ENCODE assay signal across 8 mouse cellular contexts in the genomic region with DNA sequence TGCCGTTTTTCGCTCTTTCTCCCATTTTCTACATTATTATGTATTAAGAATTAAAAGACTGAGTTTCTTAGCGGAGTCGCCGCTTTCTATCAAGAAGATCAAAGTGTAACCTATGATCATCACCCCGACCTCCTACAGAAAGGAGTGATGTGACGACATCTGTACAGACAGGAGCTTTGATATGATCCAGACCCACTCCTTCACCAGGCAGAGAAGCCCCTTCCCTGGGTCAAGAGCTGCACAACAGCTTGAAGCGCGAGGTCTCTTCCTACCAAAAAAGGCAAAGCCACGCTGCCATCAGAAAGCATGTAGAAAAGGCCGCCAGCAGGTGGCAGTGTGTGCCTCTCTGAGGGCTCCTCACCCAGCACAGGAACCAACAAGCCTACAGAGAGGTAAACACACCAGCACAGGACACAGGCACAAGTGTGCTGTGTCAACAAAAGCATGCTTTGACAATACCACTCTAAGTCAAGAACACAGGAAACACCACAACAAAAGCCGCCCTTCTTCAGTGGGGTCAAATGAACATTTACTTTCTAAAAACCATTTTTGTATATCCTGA. TPM values are rescaled to one million over a fixed set of nuclear protein-coding genes. Genes with fewer than 3 reads are reported as not detected.
A peak's percentile ranks its signal among the peaks of the same experiment; 100 is the strongest.
DNase-seq lines count a peak whose midpoint lies in the region; ATAC-seq and TF ChIP-seq lines count a peak whose summit lies in the region.

No protein-coding gene starts in this region.

- H3K36me3 ChIP-seq in MEL (ENCODE audit: control insufficient read depth in 1 of 2, insufficient read depth in 2 of 2, low read length in 2 of 2): peaks cover 0 to 9% of the 10 kb centered on the region in 2 experiments; a peak in 2 of 4 replicates
- no peaks in the 10 kb centered on the region for H3K36me3 ChIP-seq in lung, embryonic 15.5 days
- H3K36me3 ChIP-seq in thymus, adult 2 months (ENCODE audit: control insufficient read depth, insufficient read depth, low read length): no peaks in the 10 kb centered on the region

- no peaks in the 10 kb centered on the region for H3K27me3 ChIP-seq in MEL (ENCODE audit: control insufficient read depth in 1 of 2, insufficient read depth in 2 of 2, low read length in 2 of 2)
- H3K27me3 ChIP-seq in cerebellum, adult 2 months (ENCODE audit: control insufficient read depth, insufficient read depth, low read length): no peaks in the 10 kb centered on the region
- no peaks in the 10 kb centered on the region for H3K27me3 ChIP-seq in lung, embryonic 15.5 days
- no peaks in the 10 kb centered on the region for H3K27me3 ChIP-seq in thymus, adult 2 months (ENCODE audit: control insufficient read depth, insufficient read depth, low read length)

- TF ChIP-seq CTCF in MEL (IDR thresholded peaks at IDR 0.05 in 2 of 3, conservative IDR thresholded peaks at IDR 0.05 in 1 of 3; ENCODE audit: control insufficient read depth in 1 of 3, insufficient read depth in 1 of 3, low read depth in 2 of 3, low read length in 3 of 3, poor library complexity in 1 of 3, severe bottlenecking in 1 of 3): peak; percentile 58 to 83 (median 75)
- TF ChIP-seq CTCF in cerebellum, adult 2 months (IDR thresholded peaks at IDR 0.05; ENCODE audit: borderline replicate concordance, insufficient read depth, low read depth, low read length): peak; percentile 91
- TF ChIP-seq CTCF in thymus, adult 2 months (IDR thresholded peaks at IDR 0.05; ENCODE audit: borderline replicate concordance, control insufficient read depth, extremely low read depth, insufficient read depth, low read length, poor library complexity): peak; percentile 91

- peak; percentile 88 for TF ChIP-seq RAD21 in MEL (IDR thresholded peaks at IDR 0.05; ENCODE audit: low read depth, low read length)

- no peak overlapping the region for H3K27ac ChIP-seq in MEL (ENCODE audit: control insufficient read depth, low read depth, low read length)
- H3K27ac ChIP-seq in cerebellum, adult 2 months (ENCODE audit: insufficient read depth, low read length): no peak overlapping the region
- no peak overlapping the region for H3K27ac ChIP-seq in lung, embryonic 15.5 days
- H3K27ac ChIP-seq in thymus, adult 2 months (ENCODE audit: control insufficient read depth, insufficient read depth, low read length): no peak overlapping the region

- no peak overlapping the region; the same call in 1 of the 2 replicates for H3K4me2 ChIP-seq in lung, embryonic 15.5 days

- no peak for TF ChIP-seq POLR2A in MEL (IDR thresholded peaks at IDR 0.05; ENCODE audit: control insufficient read depth in 1 of 2, insufficient read depth in 1 of 2, low read depth in 1 of 2, low read length in 2 of 2, poor library complexity in 1 of 2)
- no peak for TF ChIP-seq POLR2A in cerebellum, adult 2 months (IDR thresholded peaks at IDR 0.05; ENCODE audit: borderline replicate concordance, insufficient read depth, low read length)
- TF ChIP-seq POLR2A in thymus, adult 2 months (IDR thresholded peaks at IDR 0.05; ENCODE audit: control insufficient read depth, extremely low read depth, insufficient read depth, low read length, poor library complexity): no peak

- 43% methylated on average over 12 of the region's 12 CpGs for WGBS in cerebellum, adult 2 months
- WGBS in lung, embryonic 15.5 days: 31% methylated on average over 12 of the region's 12 CpGs
- WGBS in thymus, adult 2 months: 46% methylated on average over 12 of the region's 12 CpGs

- peak; percentile 95 for ATAC-seq in frontal cortex, adult (ENCODE audit: low TSS enrichment)
- peak; percentile 68 to 70; a peak in 3 of 4 replicates for ATAC-seq in hematopoietic stem cell, adult 5-6 weeks (replicated peaks in 1 of 2; ENCODE audit: insufficient read depth in 1 of 2, low FRiP score in 2 of 2, low TSS enrichment in 1 of 2, low read depth in 1 of 2, poor library complexity in 2 of 2, severe bottlenecking in 2 of 2)
- peak; percentile 60; the same call in 1 of the 2 replicates for ATAC-seq in lung, embryonic 15.5 days (ENCODE audit: borderline replicate concordance, extremely low read depth, low FRiP score, low TSS enrichment)

- H3K9me3 ChIP-seq in MEL (replicated peaks; ENCODE audit: insufficient read depth, low read length): no peaks in the 10 kb centered on the region
- no peaks in the 10 kb centered on the region for H3K9me3 ChIP-seq in lung, embryonic 15.5 days

- H3K79me2 ChIP-seq in MEL (ENCODE audit: control insufficient read depth, insufficient read depth, low read length, poor library complexity): no peaks in the 10 kb centered on the region

- H3K9ac ChIP-seq in MEL (ENCODE audit: control insufficient read depth, low read depth, low read length, poor library complexity, severe bottlenecking): no peak overlapping the region
- H3K9ac ChIP-seq in lung, embryonic 15.5 days: no peak overlapping the region

- peak; percentile 90 for DNase-seq in MEL (ENCODE audit: low read depth, low spot score)
- peak; percentile 74 to 82 for DNase-seq in cerebellum, adult 2 months
- DNase-seq in layer of hippocampus, adult 8-10 months (ENCODE audit: low spot score in 2 of 2): peak; percentile 66 to 91
- DNase-seq in ovary, adult 18-20 months (ENCODE audit: low spot score): peak; percentile 63
- peak; percentile 83 for DNase-seq in thymus, adult 2 months

- no peak overlapping the region for H3K4me3 ChIP-seq in MEL (ENCODE audit: control insufficient read depth in 1 of 2, insufficient read depth in 1 of 2, low read depth in 2 of 2, low read length in 2 of 2)
- H3K4me3 ChIP-seq in cerebellum, adult 2 months (replicated peaks; ENCODE audit: insufficient read depth, low read depth, low read length): no peak overlapping the region
- no peak overlapping the region for H3K4me3 ChIP-seq in lung, embryonic 15.5 days
- no peak overlapping the region for H3K4me3 ChIP-seq in thymus, adult 2 months (ENCODE audit: control insufficient read depth, insufficient read depth, low read length)

- no peak for TF ChIP-seq EP300 in MEL (IDR thresholded peaks at IDR 0.05; ENCODE audit: low read depth in 1 of 2, low read length in 2 of 2)

- peaks cover 1 to 19% of the 10 kb centered on the region in 2 experiments; a peak in 3 of 4 replicates for H3K4me1 ChIP-seq in MEL (ENCODE audit: control insufficient read depth in 1 of 2, insufficient read depth in 2 of 2, low read length in 2 of 2)
- no peaks in the 10 kb centered on the region; the same call in 1 of the 2 replicates for H3K4me1 ChIP-seq in cerebellum, adult 2 months (ENCODE audit: control insufficient read depth, insufficient read depth, low read length)
- H3K4me1 ChIP-seq in lung, embryonic 15.5 days: peaks cover 42% of the 10 kb centered on the region
- peaks cover 10% of the 10 kb centered on the region; the same call in 1 of the 2 replicates for H3K4me1 ChIP-seq in thymus, adult 2 months (replicated peaks; ENCODE audit: control insufficient read depth, insufficient read depth, low read length)

TF ChIP-seq in MEL, 35 proteins besides CTCF, POLR2A, EP300 and RAD21:
- no peak for TF ChIP-seq ZKSCAN1 (IDR thresholded peaks at IDR 0.05; ENCODE audit: low read depth, low read length)
- TF ChIP-seq TBP (IDR thresholded peaks at IDR 0.05; ENCODE audit: low read depth, low read length): no peak
- peak; percentile 88 for TF ChIP-seq ZC3H11A (IDR thresholded peaks at IDR 0.05; ENCODE audit: low read depth, low read length)
- TF ChIP-seq MXI1 (IDR thresholded peaks at IDR 0.05; ENCODE audit: low read depth, low read length): peak; percentile 73; the same call in 1 of the 2 replicates
- peak; percentile 90 for TF ChIP-seq SMC3 (IDR thresholded peaks at IDR 0.05; ENCODE audit: low read depth, low read length)
- TF ChIP-seq MYC (IDR thresholded peaks at IDR 0.05; ENCODE audit: low read depth, low read length): peak; percentile 67; the same call in 1 of the 2 replicates
- TF ChIP-seq MAX (IDR thresholded peaks at IDR 0.05; ENCODE audit: low read length): peak; percentile 51
- peak; percentile 70 for TF ChIP-seq SIN3A (IDR thresholded peaks at IDR 0.05; ENCODE audit: low read length)

RNA-seq across cellular contexts. Expression of a gene that starts 39.3 kb away (rescaled TPM):
- 0.03 and 0.12 TPM in 2 replicates for total RNA-seq in MEL (2012; rRNA removed)
- not detected for polyA plus RNA-seq in MEL (2012; ENCODE audit: insufficient read depth in 1 of 2, insufficient read length in 2 of 2, low read depth in 1 of 2, low replicate concordance in 2 of 2, missing spikeins in 1 of 2)
- 0.10 and 0.33 TPM in 2 replicates for polyA plus RNA-seq in cerebellum, adult 2 months (2012; rRNA removed)
- total RNA-seq in hematopoietic stem cell, adult 5-6 weeks (2017): 0.25 TPM in 1 of 2 replicates, not detected in the other
- under 1 TPM in 2 of 4 experiments, not detected in 2; 0.47 to 0.66 TPM for total RNA-seq in layer of hippocampus, adult 8-10 months (2022)
- polyA plus RNA-seq in lung, embryonic 15.5 days (2015; fragmentation: Nextera tagmentation; extraction: Ambion mirVana): 0.19 TPM in 1 of 2 replicates, not detected in the other
- polyA plus RNA-seq in thymus, adult 2 months (2012; rRNA removed): 0.26 TPM in 1 of 2 replicates, not detected in the other

RNA-seq across cellular contexts. Expression of a gene that starts 43.6 kb away (rescaled TPM):
- 15.5 and 17.1 TPM in 2 replicates for total RNA-seq in MEL (2012; rRNA removed)
- 10 to 100 TPM in 1 of 2 experiments, not detected in 1; 25.4 TPM for polyA plus RNA-seq in MEL (2012; ENCODE audit: insufficient read depth in 1 of 2, insufficient read length in 2 of 2, low read depth in 1 of 2, low replicate concordance in 2 of 2, missing spikeins in 1 of 2)
- 20.4 and 22.7 TPM in 2 replicates for polyA plus RNA-seq in cerebellum, adult 2 months (2012; rRNA removed)
- total RNA-seq in hematopoietic stem cell, adult 5-6 weeks (2017): 14.8 and 15.0 TPM in 2 replicates
- total RNA-seq in layer of hippocampus, adult 8-10 months (2022): 10 to 100 TPM; 30.1 to 38.8 (median 32.8) TPM
- polyA plus RNA-seq in lung, embryonic 15.5 days (2015; fragmentation: Nextera tagmentation; extraction: Ambion mirVana): 18.2 and 20.8 TPM in 2 replicates
- 8.5 and 11.2 TPM in 2 replicates for polyA plus RNA-seq in thymus, adult 2 months (2012; rRNA removed)

RNA-seq across cellular contexts. Expression of a gene that starts 58.9 kb away (rescaled TPM):
- not detected in 2 replicates for total RNA-seq in MEL (2012; rRNA removed)
- polyA plus RNA-seq in MEL (2012; ENCODE audit: insufficient read depth in 1 of 2, insufficient read length in 2 of 2, low read depth in 1 of 2, low replicate concordance in 2 of 2, missing spikeins in 1 of 2): not detected
- not detected in 2 replicates for polyA plus RNA-seq in cerebellum, adult 2 months (2012; rRNA removed)
- not detected in 2 replicates for total RNA-seq in hematopoietic stem cell, adult 5-6 weeks (2017)
- not detected for total RNA-seq in layer of hippocampus, adult 8-10 months (2022)
- not detected in 2 replicates for polyA plus RNA-seq in lung, embryonic 15.5 days (2015; fragmentation: Nextera tagmentation; extraction: Ambion mirVana)
- polyA plus RNA-seq in thymus, adult 2 months (2012; rRNA removed): not detected in 2 replicates
